Mouse (Mus musculus) heart, adult 10 weeks (tissue): ENCODE measurements around the gene Olfr1138. TPM values are rescaled to one million over a fixed set of nuclear protein-coding genes. Genes with fewer than 3 reads are reported as not detected.

Experiments
- polyA plus RNA-seq: library from polyadenylated mRNA; stranded (reverse); fragments of 350-450 nt; fragmentation: Illumina TruSeq; extraction: RNeasy Lipid Tissue Mini Kit (QIAGEN cat#74804); gene quantifications from one replicate; pipeline ENCODE4 v1.2.3, GENCODE M21; 2014; ENCODE audit warnings: low read depth, low replicate concordance

The Olfr1138 gene
- not detected for polyA plus RNA-seq

GRCm38 (mm10) chr2:87739878-87740277 lies at the start of gene Olfr1138:
Olfr1138 (minus strand) TSS chr2:87739978.

DNA sequence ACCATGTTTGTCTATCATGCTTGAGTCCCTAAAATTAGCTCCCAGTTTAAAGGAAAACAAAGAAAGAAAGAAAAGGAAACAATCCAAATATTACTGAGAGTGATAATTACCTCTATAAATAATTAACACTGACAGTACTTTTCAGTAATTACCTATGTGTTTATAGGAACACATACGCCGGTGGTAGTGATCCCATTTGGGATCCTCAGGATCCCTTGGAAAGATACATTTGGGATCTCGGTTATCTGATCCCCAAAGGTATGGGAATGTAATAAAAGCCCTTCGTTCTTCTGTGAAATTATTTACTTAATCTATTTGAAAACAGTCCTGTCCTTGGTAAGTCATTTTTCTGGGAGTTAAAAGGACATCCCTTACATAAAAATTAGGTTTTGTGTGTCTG lies 39.4 kb upstream of the Olfr1138 start, which contains the start of gene Olfr152:
Gene Olfr152 (plus strand): TSS at position 301 of the 400 bp plus-strand sequence.

GRCm38 (mm10) chr2:87753891-87754290 lies 14.1 kb upstream of the Olfr1138 start, which contains the start of gene Olfr1141:
Olfr1141 (minus strand) TSS chr2:87753991.

DNA sequence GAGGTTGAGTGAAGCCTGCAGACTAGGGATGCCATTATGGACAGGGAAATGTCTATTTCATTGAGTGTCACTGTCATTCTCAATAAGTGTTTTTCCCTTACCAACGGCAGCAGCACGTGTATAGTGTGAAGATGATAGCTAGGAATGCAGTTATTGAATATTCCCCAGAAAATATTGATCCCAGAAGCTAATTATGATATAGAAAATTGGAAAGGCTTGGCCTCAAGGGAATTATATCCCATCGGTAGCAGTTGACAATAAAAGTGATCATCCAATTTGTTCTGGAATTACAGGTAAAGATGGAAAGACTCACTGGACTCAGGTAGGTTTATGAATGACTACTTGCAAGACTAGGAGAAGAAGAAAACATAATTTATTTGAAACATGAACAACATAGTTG lies 3.7 kb upstream of the Olfr1138 start, which contains the start of gene Olfr1140:
Gene Olfr1140 (plus strand): TSS at position 301 of the 400 bp plus-strand sequence.

DNA sequence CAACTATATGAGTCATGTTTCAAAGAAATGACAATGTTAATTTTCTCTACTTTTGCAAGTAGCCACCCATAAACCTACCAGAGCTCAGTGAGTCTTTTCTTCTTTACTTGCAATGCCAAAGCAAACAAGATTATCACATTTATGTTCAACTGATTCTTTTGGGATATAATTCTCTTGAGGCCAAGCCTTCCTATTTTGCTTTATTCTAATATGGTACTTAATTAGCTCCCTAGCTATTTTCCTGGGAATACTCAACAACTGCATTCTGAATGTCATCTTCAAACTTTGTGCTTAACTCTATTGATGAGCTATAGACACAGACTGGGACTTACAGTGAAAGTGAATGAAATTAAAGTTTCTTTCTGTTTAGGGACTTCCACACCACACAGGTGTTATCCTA lies 26.7 kb downstream of the Olfr1138 start, which contains the start of gene Olfr1137:
Gene Olfr1137 (minus strand): TSS at position 101 of the 400 bp plus-strand sequence.

GRCm38 (mm10) chr2:87693847-87694246 lies 45.9 kb downstream of the Olfr1138 start, which contains the start of gene Olfr1136:
Olfr1136 (minus strand) TSS chr2:87693947.

Other genes with a start within 250 kb of the Olfr1138 start
- gene Pramel7, start 242.9 kb downstream of the Olfr1138 start, polyA plus RNA-seq: not detected
- gene Pramel6, start 233.4 kb downstream of the Olfr1138 start, polyA plus RNA-seq: not detected
- not detected for gene Olfr153, start 208.2 kb downstream of the Olfr1138 start, polyA plus RNA-seq
- gene Olfr1128, start 194.4 kb downstream of the Olfr1138 start, polyA plus RNA-seq: not detected
- gene Olfr1129, start 166.1 kb downstream of the Olfr1138 start, polyA plus RNA-seq: not detected
- not detected for gene Olfr1130, start 133.8 kb downstream of the Olfr1138 start, polyA plus RNA-seq
- not detected for gene Olfr1131, start 112.9 kb downstream of the Olfr1138 start, polyA plus RNA-seq
- gene Olfr1132, start 102.4 kb downstream of the Olfr1138 start, polyA plus RNA-seq: not detected
- not detected for gene Olfr1133, start 92.6 kb downstream of the Olfr1138 start, polyA plus RNA-seq
- gene Olfr1134, start 81.5 kb downstream of the Olfr1138 start, polyA plus RNA-seq: not detected
- not detected for gene Olfr1135, start 66.3 kb downstream of the Olfr1138 start, polyA plus RNA-seq
- gene Olfr1136, start 46.0 kb downstream of the Olfr1138 start, polyA plus RNA-seq: not detected
- gene Olfr1137, start 26.8 kb downstream of the Olfr1138 start, polyA plus RNA-seq: not detected
- not detected for gene Olfr1140, start 3.8 kb upstream of the Olfr1138 start, polyA plus RNA-seq
- not detected for gene Olfr1141, start 14.0 kb upstream of the Olfr1138 start, polyA plus RNA-seq
- not detected for gene Olfr152, start 39.5 kb upstream of the Olfr1138 start, polyA plus RNA-seq
- gene Olfr1143, start 60.6 kb upstream of the Olfr1138 start, polyA plus RNA-seq: not detected
- gene Olfr1145, start 69.8 kb upstream of the Olfr1138 start, polyA plus RNA-seq: not detected
- gene Olfr1148, start 90.6 kb upstream of the Olfr1138 start, polyA plus RNA-seq: not detected
- not detected for gene Olfr1150-ps1, start 104.0 kb upstream of the Olfr1138 start, polyA plus RNA-seq
- not detected for gene Olfr1151, start 115.9 kb upstream of the Olfr1138 start, polyA plus RNA-seq
- gene Olfr1152, start 126.5 kb upstream of the Olfr1138 start, polyA plus RNA-seq: not detected
- not detected for gene Olfr1153, start 155.0 kb upstream of the Olfr1138 start, polyA plus RNA-seq
- gene Olfr1154, start 165.2 kb upstream of the Olfr1138 start, polyA plus RNA-seq: not detected
- not detected for gene Olfr1155, start 205.2 kb upstream of the Olfr1138 start, polyA plus RNA-seq
- gene Olfr1156, start 213.1 kb upstream of the Olfr1138 start, polyA plus RNA-seq: not detected
- gene Olfr1157, start 228.3 kb upstream of the Olfr1138 start, polyA plus RNA-seq: not detected
- gene Olfr74, start 234.7 kb upstream of the Olfr1138 start, polyA plus RNA-seq: not detected